Mouse (Mus musculus) left cerebral cortex, adult 11 months (tissue): ENCODE results near the gene Sorbs1.

Source experiments
- DNase-seq: peaks from one replicate; pipeline ENCODE4 v3.0.0; 2022; ENCODE audit warnings: low spot score

Sorbs1 gene

GRCm38 (mm10) chr19:40299983-40300759 is 213.4 kb downstream of the Sorbs1 start:
- peak; percentile 55 for DNase-seq

- no peak for DNase-seq
Observed at GRCm38 (mm10) chr19:40299182-40299581, 214.4 kb downstream of the Sorbs1 start.

- DNase-seq = peak; percentile 56
Observed at GRCm38 (mm10) chr19:40298574-40298973, 215.0 kb downstream of the Sorbs1 start.

GRCm38 (mm10) chr19:40297798-40298144 is 215.8 kb downstream of the Sorbs1 start:
- no peak for DNase-seq

- DNase-seq = no peak
Observed at GRCm38 (mm10) chr19:40297078-40297797, 216.3 kb downstream of the Sorbs1 start.

- DNase-seq = no peak
Observed at GRCm38 (mm10) chr19:40294231-40294630, 219.3 kb downstream of the Sorbs1 start.

- no peak for DNase-seq
Observed at GRCm38 (mm10) chr19:40293791-40294190, 219.8 kb downstream of the Sorbs1 start.

GRCm38 (mm10) chr19:40290099-40290724 is 223.4 kb downstream of the Sorbs1 start:
- DNase-seq = no peak

- no peak for DNase-seq
Observed at GRCm38 (mm10) chr19:40288415-40288814, 225.2 kb downstream of the Sorbs1 start.

- no peak for DNase-seq
Observed at GRCm38 (mm10) chr19:40284704-40285103, 228.9 kb downstream of the Sorbs1 start.

GRCm38 (mm10) chr19:40283415-40283814 is 230.2 kb downstream of the Sorbs1 start:
- no peak for DNase-seq

GRCm38 (mm10) chr19:40278372-40279023 is 235.1 kb downstream of the Sorbs1 start:
- DNase-seq = no peak

GRCm38 (mm10) chr19:40277494-40277893 is 236.1 kb downstream of the Sorbs1 start:
- DNase-seq = no peak

- DNase-seq = no peak
Observed at GRCm38 (mm10) chr19:40275401-40276188, 238.0 kb downstream of the Sorbs1 start.

GRCm38 (mm10) chr19:40272674-40273073 is 240.9 kb downstream of the Sorbs1 start:
- DNase-seq = no peak

- no peak for DNase-seq
Observed at GRCm38 (mm10) chr19:40271308-40271892, 242.2 kb downstream of the Sorbs1 start, which contains the start of gene Pdlim1. TSS of gene Pdlim1 (minus strand) at chr19:40271842.

GRCm38 (mm10) chr19:40270351-40271307 is 242.9 kb downstream of the Sorbs1 start:
- DNase-seq = no peak

GRCm38 (mm10) chr19:40269526-40269925 is 244.1 kb downstream of the Sorbs1 start:
- no peak for DNase-seq

- DNase-seq = no peak
Observed at GRCm38 (mm10) chr19:40268493-40268892, 245.1 kb downstream of the Sorbs1 start.

- DNase-seq = no peak
Observed at GRCm38 (mm10) chr19:40267380-40267779, 246.2 kb downstream of the Sorbs1 start.
